Mouse (Mus musculus) testis, adult 2 months (tissue): ENCODE results near the gene Tbcb.

ENCODE experiments used
- CTCF ChIP-seq: fragments of 200-500 bp; IDR thresholded peaks from 2 replicates; pipeline ENCODE4 v1.5.1; 2012; ENCODE audit warnings: low read depth, mild to moderate bottlenecking, inconsistent platforms, low read length, moderate library complexity; ENCODE audit not compliant: control insufficient read depth, insufficient read depth, insufficient replicate concordance
- POLR2A ChIP-seq: fragments of 200-500 bp; IDR thresholded peaks from 2 replicates; pipeline ENCODE4 v1.6.1; 2012; ENCODE audit warnings: low read depth, mild to moderate bottlenecking, inconsistent platforms, low read length, moderate library complexity; ENCODE audit not compliant: control insufficient read depth

- TF ChIP-seq CTCF (no peak), POLR2A (no peak)
Observed at GRCm38 (mm10) chr7:30266780-30267179, 34.7 kb upstream of the Tbcb start.
